Mouse (Mus musculus): ENCODE measurements around the gene Tmem131l.

Tmem131l gene

GRCm38 (mm10) chr3:84015484-84016016, 24.4 kb downstream of the Tmem131l start:
- DNase-seq (ENCODE audit: low read depth, low spot score) = no peak

GRCm38 (mm10) chr3:84010995-84011663, 28.8 kb downstream of the Tmem131l start:
- DNase-seq (ENCODE audit: low read depth, low spot score) = no peak

GRCm38 (mm10) chr3:84005989-84006388, 34.0 kb downstream of the Tmem131l start:
- peak; percentile 57 for DNase-seq (ENCODE audit: low read depth, low spot score)

GRCm38 (mm10) chr3:84004330-84005090, 35.5 kb downstream of the Tmem131l start:
- DNase-seq (ENCODE audit: low read depth, low spot score) = no peak

- no peak for DNase-seq (ENCODE audit: low read depth, low spot score)
Measured at GRCm38 (mm10) chr3:84002433-84003090, 37.4 kb downstream of the Tmem131l start.

GRCm38 (mm10) chr3:83997563-83997962, 42.4 kb downstream of the Tmem131l start:
- no peak for DNase-seq (ENCODE audit: low read depth, low spot score)

GRCm38 (mm10) chr3:83997036-83997435, 42.9 kb downstream of the Tmem131l start:
- no peak for DNase-seq (ENCODE audit: low read depth, low spot score)

- no peak for DNase-seq (ENCODE audit: low read depth, low spot score)
Measured at GRCm38 (mm10) chr3:83996086-83996485, 43.9 kb downstream of the Tmem131l start.

GRCm38 (mm10) chr3:83995254-83995830, 44.6 kb downstream of the Tmem131l start:
- no peak for DNase-seq (ENCODE audit: low read depth, low spot score)

- no peak for DNase-seq (ENCODE audit: low read depth, low spot score)
Measured at GRCm38 (mm10) chr3:83994217-83994839, 45.6 kb downstream of the Tmem131l start.

- DNase-seq (ENCODE audit: low read depth, low spot score) = no peak
Measured at GRCm38 (mm10) chr3:83993089-83993516, 46.9 kb downstream of the Tmem131l start.

- DNase-seq (ENCODE audit: low read depth, low spot score) = no peak
Measured at GRCm38 (mm10) chr3:83991691-83992524, 48.1 kb downstream of the Tmem131l start.

- DNase-seq (ENCODE audit: low read depth, low spot score) = no peak
Measured at GRCm38 (mm10) chr3:83988214-83988613, 51.8 kb downstream of the Tmem131l start.

- no peak for DNase-seq (ENCODE audit: low read depth, low spot score)
Measured at GRCm38 (mm10) chr3:83987533-83988112, 52.4 kb downstream of the Tmem131l start.

GRCm38 (mm10) chr3:83986740-83987139, 53.2 kb downstream of the Tmem131l start:
- DNase-seq (ENCODE audit: low read depth, low spot score) = no peak

- DNase-seq (ENCODE audit: low read depth, low spot score) = no peak
Measured at GRCm38 (mm10) chr3:83985426-83985825, 54.5 kb downstream of the Tmem131l start.

GRCm38 (mm10) chr3:83984379-83984778, 55.6 kb downstream of the Tmem131l start:
- no peak for DNase-seq (ENCODE audit: low read depth, low spot score)

GRCm38 (mm10) chr3:83982821-83983220, 57.2 kb downstream of the Tmem131l start:
- DNase-seq (ENCODE audit: low read depth, low spot score) = no peak

- no peak for DNase-seq (ENCODE audit: low read depth, low spot score)
Measured at GRCm38 (mm10) chr3:83980231-83980872, 59.6 kb downstream of the Tmem131l start.

All from c-Kit-negative CD71-positive TER-119-positive erythroid progenitor cells, embryonic 14.5 days (primary cell).